Mouse (Mus musculus): ENCODE measurements at regions not wholly inside any gene's neighbourhood (a gene's known extent, or its start where the extent isn't known, plus 50 kb on each side); places are given as distances from the start of the nearest gene placed in this dataset.

GRCm38 (mm10) chr10:23562273-23562885 is 211.8 kb upstream of the Eya4 start:
- TF ChIP-seq CTCF (IDR thresholded peaks at IDR 0.05; ENCODE audit: low read depth) (no peak), EP300 (optimal IDR thresholded peaks at IDR 0.05) (no peak)
